Mouse (Mus musculus): ENCODE measurements around the gene Zmynd8. TPM values are rescaled to one million over a fixed set of nuclear protein-coding genes. Genes with fewer than 3 reads are reported as not detected.

Zmynd8 gene
- 10 to 100 TPM; 41.1 to 48.5 TPM for polyA plus RNA-seq (2017; shearing (Covaris generic))

DNA sequence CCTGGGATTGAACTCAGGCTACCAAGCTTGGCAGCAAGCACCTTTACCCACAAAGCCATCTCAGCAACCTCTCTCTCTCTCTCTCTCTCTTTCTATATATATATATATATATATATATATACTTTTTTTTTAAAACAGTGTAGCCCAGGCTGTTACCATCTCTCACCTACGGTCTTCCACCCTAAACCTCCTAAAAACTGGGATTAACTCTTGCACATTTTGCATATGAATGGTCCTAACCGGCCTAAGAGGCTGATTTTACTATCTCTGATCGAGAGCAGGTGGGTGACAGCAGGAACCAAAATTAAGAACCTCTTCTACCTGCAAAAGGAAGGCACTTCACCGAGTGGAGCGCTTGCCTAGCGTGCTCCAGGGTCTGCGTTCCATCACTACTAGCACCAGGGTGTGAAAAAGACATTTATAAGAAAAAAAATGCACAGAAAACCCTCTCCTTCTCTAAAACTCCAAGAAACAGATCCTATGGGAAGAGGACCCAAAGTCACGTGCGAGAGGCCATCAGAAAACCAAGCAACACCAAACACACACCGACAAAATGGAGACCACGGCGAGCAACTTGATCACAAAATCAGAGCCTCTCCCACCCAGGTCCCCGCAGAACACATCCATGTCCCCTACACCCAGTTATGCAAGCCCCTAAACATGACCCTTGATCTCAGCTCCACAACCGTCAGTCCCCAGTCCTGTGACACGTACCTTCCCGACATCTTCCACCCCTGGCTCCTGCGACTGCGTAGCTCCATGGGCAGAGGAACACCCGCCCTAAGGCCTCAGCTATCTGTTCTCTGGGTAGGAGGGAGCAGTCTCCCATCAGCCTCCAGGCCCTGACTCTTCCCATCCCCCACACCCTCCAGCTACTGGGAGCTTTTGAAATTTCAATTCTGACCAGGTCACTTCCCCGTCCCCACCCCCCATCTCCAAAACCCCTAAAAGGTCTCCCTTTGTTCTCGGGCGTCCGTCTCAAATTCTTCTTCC is at the start of gene Zmynd8:
Gene Zmynd8, minus strand, starts transcription at position 815 of the 993 bp plus-strand sequence.
- ATAC-seq = no peak

DNA sequence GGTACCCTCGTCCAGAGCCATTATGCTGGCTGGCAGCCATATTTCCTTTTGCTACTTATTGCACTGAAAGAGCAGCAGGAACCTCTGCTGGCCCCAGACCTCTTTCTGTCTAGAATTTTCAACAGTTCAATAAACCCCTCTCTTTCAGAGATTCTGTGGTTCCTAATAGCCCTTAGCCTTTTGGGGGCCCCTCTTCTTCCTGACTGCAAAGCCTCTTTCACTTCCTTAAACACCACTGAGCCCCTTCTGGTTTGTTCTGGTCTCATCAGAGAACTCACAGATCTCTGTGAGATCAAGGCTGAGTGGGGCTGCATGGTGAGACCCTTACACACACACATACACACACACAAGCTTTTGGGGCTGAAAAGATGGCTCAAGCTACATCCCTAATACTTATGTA is 49.2 kb upstream of the Zmynd8 start:
- no peak for ATAC-seq

DNA sequence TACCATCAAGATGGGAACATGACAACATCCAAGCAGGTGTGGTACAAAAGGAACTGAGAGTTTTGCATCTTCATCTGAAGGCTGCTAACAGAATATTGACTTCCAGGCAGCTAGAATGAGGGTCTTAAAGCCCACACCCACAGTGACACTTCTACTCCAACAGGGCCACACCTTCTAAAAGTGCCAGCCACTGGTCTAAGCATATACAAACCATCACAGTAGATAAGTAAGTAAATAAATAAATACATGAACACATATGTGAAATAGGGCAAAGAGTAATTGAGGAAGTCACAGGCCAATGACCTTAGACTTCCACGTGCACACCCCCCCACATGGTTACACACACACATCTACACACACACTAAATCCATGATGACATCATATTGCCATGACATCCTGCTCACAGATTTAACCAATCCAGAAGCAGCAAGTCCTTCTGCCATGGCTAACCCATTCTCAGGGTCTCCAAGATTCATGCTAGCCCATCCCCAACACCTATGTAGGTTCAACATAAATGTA is 47.3 kb upstream of the Zmynd8 start:
- ATAC-seq = no peak

DNA sequence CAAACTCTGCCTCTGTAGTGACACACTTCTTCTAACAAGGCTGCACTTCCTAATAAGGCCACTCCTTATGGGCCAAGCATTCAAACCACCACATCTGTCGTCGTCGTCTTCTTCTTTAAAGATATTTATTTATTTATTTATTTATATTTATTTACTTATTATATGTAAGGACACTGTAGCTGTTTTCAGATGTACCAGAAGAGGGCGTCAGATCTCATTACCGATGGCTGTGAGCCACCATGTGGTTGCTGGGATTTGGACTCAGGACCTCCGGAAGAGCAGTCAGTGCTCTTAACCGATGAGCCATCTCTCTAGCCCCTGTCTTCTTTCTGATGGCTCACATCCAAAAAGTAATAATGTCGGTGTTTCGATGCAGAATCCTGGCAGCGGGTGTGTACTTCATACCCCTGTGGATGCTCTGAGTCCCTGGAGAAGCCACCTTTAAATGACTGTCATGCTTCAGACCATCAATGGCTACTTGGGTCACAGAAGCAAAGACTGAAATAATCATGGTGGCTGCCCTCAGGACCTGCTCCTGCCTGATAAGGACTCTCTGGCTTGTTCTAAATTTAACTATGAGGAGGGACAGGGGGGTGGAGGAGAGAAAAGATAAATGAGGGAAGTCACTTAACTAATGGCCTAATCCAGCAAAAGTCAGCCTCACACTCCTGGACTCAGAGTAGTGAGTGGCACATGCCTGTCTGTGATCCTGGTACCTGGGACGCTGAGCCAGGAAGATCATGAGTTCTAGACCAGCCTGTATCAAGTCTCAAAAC is 45.9 kb upstream of the Zmynd8 start:
- ATAC-seq = no peak

DNA sequence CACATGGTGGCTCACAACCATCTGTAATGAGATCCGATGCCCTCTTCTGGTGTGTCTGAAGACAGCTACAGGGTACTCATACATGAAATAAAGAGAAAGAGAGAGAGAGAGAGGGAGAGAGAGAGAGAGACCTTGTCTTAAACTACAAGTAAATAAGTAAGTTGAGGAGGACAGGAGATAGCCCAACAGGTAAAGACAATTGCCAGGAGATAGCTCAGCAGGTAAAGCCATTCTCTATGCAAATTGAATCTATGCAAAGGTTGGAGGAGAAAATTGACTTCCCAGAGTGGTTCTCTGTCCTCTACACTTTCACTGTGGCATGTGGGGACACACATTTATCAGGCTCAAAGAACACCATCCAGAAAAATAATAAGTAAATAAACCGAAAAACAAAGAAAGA is 44.3 kb upstream of the Zmynd8 start:
- ATAC-seq = no peak

DNA sequence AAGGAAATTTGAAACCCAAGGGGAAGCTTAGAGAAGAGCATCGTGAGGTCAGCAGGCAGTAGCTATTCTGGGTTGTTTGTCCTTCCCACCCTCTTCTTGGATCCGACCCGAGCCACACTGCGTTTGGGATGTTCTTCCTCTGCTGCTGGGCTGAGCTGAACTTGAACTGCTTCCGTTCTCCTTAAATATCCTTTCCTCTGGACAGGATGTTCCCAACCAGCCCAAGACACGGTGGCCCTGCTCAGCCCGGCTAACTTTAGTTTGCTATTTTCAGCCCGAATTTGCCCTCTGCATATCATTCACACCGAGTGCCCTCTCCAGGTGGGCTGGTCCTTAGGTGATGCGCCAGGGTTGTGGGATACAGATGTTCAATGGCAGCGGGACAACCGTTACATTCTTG is 37.3 kb upstream of the Zmynd8 start:
- no peak for ATAC-seq

DNA sequence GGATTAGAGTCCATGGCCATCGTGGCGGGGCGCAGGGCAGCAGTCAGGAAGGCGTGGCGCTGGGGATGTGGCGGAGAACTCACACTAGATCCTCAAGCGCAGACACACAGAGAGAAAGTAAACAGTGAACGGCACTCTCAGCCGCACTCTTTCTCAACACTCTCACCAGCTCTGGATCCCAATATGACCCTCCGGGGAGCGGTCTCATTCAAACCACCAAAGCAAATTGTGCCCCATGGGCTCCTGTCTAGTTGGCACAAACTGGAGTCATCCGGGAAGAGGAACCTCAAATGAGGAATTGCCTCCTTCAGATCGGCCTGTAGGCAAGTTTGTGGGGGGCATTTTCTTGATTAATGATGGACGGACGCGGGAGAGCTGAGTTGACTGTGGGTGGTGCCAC is 28.9 kb upstream of the Zmynd8 start:
- ATAC-seq = no peak

DNA sequence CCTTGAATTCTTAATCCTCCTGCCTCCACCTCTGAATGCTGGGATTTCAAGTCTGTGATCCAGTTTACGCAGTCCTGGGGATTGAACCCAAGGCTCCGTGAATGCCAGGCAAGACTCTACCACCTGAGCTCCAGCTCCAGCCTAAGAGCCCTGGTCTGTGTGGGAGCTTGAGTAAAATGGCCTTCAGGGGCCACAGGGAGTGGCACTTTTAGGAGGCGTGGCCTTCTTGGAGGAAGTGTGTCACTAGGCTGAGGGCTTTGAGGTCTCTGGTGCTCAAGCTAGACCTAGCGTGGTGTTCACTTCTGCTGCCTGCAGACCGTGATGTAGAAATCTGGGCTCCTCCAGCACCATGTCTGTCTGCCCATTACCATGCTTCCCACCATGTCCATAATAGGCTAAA is 27.4 kb upstream of the Zmynd8 start:
- ATAC-seq = no peak

DNA sequence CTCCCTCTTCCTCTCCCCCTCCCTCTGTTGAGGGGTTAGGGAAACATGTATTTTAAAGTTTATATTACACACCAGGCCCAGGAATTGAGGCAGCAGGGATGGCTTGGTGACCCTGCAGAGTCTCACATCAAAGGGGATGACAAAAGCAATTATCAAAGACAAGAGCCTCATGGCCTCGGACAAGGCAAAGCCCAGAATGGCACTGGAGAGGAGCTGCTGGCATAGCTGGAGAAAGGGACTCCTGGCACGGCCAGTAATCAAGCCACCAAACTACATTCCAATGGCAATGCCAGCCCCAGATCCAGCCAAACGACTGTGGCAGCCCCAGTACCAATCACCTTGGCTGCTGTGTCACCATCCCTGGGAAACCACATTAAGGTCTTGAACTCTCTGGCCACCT is 26.3 kb upstream of the Zmynd8 start:
- ATAC-seq = no peak

DNA sequence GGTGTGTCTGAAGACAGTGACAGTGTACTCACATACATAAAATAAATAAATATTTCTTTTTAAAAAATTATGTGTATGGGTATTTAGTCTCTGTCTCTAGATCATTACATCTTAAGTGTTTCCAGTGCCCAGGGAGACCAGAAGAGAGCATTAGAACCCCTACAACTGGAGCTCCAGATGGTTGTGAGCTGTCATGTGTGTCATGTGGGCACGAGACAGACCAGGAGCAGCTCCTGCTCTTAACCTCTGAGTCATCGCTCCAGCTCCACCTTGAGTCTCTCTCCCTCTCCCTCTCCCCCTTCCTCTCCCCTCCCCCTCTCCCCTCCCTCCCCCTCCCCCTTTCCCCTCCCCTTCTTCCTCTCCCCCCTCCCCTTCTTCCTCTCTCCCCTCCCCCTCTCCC is 25.9 kb upstream of the Zmynd8 start:
- no peak for ATAC-seq

DNA sequence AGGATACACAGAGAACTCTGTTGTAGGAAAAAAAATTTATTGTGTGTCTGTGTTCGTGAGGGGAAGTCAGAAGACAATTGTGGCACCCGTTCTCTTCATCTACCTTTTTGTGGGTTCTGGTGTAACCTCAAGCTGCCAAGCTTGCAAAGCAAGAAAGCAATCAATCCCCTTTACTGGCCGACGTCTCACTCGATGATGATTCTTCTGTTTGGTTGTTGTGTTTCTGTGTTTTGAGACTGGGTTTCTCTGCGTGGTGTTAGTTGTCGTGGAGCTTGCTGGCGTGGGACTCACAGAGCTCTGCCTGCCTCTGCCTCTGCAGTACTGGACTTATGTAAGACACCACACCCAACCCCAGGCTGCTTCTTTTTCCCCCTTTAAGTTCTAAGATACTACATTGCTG is 24.9 kb upstream of the Zmynd8 start:
- ATAC-seq = peak; percentile 20

DNA sequence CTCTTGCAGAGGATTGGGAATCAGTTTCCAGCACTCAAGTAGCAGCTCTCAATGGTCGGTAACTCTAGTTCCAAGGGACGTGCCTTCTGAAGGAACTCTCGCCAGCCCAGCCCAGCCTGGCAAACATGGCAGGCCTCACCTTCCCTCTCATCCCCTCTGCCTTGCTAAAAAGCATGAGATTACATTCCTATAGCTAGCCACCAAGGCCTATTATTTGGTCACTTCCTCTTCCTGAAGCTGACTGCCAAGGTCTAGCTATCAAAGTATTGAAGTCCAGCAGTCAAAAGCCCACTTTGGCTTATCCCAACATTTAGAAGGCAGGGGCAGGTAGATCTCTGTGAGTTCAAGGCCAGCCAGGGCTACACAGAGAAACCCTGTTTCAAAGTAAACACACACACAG is 24.2 kb upstream of the Zmynd8 start:
- no peak for ATAC-seq

DNA sequence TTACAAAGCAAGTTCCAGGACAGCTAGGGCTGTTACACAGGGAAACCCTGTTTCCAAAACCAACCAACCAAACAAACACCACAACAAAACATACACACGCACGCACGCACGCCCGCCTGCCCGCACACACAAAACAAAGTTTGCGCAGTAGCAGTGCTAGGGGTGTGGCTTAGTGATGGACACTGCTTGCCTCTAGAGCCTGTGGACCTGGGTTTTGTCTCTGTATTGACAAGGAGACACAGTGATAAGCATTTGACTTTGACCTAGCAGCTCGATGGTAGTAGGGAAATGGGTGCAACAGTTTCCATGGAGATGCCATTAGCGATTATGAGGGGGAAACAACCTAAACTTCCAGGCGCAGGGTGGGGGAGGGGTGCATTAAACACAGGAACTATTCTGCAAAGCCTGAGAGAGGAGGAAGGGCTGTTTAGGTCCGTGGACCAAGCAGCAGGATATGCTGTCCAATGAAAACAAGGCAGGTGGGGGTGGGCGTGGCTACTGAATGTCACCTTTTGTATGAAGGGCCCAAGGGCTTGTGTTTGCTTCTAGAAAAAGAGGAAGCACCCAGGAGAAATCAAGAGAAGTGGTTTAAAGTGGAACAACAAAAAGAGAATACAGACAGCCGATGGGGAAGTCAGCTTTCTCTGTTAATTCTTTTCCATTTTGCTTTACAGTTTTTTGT is 23.4 kb upstream of the Zmynd8 start:
- peak; percentile 70 for ATAC-seq

DNA sequence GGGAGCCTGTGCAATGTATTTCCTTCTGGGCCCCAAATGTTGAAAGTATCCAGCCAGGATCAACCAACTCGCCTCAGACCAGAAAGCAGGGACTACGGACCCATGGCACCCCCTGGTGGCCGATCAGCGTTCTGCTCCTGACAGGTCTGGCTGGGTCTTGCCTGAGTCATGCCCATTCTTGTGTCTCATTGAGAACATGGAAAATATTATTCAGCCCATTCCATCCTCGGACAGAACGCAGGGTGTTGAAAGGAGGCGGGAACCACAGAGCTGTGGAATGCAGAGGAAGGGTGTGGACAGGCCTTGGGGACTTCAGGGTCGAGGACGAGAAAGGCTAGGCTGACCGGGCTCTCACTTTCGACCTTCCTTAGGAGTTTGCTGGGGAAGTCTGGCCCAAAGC is 15.5 kb upstream of the Zmynd8 start:
- ATAC-seq = no peak

DNA sequence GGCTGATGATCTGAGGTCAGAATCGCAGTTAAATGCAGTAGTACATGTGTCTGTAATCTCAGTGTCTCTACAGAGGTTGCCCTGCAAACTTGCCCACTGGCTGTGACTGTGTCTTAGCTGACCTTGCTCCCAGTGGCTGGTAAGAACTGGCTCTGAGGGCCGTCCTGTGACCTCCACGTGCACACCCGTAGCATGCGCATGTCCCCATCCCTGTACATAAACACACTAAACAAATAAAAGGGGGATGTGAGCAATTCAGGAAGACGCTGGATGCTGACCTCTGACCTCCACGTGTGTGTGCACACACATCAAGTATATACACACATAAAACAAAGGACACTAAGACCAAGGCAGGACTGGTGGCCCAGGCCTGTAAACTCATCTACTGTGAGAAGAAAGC is 14.3 kb upstream of the Zmynd8 start:
- no peak for ATAC-seq

DNA sequence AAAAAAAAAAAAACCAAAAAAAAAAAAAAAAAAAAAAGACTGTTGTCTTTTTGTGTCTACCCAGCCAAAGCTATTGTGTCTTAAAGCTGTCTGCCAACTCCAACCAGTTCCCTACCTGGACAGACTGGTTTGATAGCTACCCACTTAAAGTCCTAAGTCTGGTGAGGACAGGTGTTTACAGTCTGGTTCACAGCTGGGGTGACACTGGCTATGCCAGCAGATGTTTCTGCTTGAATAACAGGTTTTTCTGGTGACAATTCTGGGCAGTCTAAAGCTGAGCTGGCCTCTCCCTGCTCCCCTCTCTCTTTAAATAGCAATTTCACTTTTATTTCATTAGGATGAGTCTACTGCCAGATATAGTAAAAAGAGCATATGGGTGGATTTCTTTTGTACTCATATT is 10.9 kb upstream of the Zmynd8 start:
- no peak for ATAC-seq

DNA sequence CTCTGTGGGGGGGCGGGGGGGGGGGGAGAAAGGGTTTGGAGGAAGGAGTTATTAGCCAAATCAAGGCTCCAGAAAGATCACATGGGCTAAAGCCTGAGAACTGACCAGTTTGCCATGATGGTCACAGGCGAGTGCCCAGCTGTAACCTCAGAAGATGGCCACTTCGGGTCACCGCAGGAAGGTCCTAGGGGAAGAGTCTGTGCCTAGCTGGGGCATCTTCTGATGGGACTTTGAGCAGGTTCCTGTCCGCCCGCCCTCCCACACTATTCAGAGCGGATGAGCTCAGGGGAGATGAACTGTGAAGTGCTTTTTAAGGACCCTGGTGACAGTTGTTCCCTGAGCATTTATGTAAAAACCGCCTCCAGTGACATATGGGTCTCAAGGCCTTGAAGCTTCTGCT is 8.4 kb upstream of the Zmynd8 start:
- no peak for ATAC-seq

DNA sequence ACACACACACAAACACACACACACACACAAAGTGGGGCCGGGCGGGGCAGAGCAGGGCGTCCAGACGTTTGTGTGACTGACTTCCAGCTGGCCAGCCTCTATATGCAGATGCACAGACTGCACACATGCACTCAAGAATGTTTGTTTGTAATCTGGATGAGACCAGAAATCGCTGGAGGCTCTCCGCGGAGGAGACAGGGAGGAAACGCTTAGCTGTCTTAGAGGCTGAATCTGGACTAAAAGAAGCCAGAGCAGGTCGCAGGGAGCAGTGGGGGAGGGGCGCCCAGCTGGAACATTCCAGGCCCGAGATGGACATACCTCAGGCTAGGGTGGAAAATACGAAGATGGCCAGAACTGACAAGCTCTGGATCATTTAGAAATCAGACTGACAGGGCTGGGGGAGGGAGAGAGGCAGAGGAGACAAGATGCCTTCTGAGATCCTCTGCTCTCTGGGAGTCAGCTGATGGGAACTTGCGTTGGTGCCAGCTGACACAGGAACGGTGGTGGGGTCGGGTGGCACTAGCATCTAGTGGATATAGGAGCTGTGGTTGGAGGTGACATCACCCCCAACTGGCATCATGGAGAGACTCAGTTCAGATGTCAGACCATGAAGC is 7.6 kb upstream of the Zmynd8 start:
- no peak for ATAC-seq

DNA sequence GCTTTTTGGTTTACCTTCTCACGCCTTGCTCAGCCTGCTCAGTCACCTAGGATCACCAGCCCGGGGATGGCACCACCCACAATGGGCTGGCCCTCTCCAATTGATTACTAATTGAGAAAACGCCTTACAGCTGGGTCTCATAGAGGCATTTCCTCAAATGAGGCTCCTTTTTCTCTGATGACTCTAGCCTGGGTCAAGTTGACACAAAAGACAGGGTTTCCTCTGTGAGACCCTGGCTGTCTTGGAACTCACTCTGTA is 2.2 kb upstream of the Zmynd8 start:
- ATAC-seq = no peak

DNA sequence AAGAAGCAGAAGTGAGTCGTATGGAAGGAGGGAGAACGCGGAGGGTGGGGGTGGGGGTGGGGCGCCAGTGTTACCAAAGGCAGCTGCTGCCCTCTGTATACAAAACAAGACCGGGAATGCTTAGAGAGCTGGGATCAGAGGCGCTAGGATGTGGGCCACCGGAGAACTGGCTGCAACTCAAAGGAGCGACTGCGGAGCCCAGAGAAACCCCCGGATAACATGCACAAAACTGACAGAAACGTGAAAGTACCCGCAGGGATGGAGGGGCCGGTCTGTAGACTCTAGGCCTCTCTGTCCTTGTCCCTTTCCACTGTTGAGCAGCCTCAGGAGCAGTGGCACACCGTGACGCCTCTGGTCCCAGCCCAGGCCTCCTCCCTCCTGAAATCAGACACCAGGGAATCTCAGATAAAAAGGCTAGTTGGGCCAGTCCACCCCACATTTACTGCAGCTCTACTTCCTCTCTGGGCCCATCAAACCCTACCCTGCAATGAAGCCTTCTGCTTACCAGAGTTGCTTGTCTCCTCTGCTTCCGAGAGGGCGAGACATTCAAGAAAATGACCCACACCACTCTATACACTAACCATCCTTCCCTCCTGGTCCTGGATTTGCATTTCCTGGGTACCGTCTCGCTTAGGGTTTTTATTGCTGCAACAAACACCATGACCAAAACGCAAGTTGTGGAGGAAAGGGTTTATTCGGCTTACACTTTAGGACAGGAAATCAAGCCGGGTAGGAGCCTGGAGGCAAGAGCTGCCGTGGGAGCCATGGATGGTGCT is 1.7 kb upstream of the Zmynd8 start:
- ATAC-seq = no peak

DNA sequence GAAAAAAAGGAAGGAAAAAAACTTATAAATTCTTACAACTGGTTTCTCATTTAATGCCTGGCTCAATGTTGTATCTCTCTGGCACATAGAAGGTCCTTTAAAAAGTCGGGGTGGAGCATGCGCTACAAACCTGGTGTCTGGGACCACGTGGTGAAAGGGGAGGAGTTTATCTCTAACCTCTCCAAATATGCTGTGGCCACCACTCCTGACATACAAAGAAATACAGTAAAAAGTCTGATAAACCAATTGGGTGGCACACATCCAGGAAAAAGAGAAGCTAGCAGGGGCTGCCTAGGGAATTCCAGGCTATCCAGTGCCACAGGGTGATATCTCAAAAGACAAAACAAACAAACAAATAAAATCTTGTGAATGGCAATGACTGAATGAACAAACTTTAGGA is 1.1 kb upstream of the Zmynd8 start:
- no peak for ATAC-seq

DNA sequence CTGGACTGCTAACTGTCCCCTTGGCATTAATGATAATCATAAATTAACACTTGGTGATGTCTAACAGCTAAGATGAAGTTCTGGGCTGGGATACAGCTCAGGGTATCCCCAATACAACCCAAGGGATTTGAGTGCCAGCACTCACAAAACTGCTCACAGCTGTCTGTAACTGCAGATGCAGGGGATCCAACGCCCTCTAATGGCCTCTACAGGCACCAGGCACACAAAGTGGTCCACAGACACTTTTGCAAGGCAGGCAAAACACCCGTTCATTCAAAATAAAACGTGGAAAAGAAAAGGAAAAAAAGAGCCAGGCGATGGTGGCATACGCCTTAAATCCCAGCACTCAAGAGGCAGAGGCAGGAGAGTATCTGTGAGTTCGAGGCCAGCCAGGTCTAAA is 658 bp upstream of the Zmynd8 start:
- ATAC-seq = no peak

Data from activated CD4-positive, CD25-positive, alpha-beta regulatory T cell, adult 4 months (primary cell).